Mouse (Mus musculus) cerebellum, adult 2 months (tissue): ENCODE results near the gene Ccdc170.

ENCODE experiments used
- CTCF ChIP-seq: fragments of 200-500 bp; IDR thresholded peaks from 2 replicates; pipeline ENCODE4 v1.5.1; 2011; ENCODE audit warnings: low read depth, mild to moderate bottlenecking, control low read depth, low read length, moderate library complexity, borderline replicate concordance; ENCODE audit not compliant: insufficient read depth
- POLR2A ChIP-seq: fragments of 200-500 bp; IDR thresholded peaks from 2 replicates; pipeline ENCODE4 v1.6.1; 2011; ENCODE audit warnings: low read length, control low read depth, borderline replicate concordance; ENCODE audit not compliant: insufficient read depth

DNA sequence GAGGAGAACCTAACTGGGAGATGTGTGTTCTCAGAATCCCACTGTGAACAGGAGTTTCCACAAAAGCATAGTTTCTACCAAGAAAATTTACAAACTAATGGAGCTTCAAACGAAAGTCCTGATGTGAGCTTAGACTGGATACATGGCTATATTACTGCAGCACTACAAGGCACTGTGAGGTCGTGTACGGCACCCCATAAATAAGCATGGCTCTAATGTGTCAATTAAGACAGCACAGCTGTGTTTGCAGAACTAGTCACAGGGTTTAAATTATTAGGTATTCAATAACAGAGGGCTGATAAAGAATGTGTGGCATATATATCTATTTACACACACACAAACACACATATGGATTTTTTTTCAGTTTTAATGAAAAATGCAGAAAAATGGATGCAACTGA is 1.4 kb upstream of the Ccdc170 start:
- TF ChIP-seq POLR2A, result no peak
- TF ChIP-seq CTCF, result no peak
